In genomic region chr11:116215181-116215580, GRCm38 (mm10) we compare ENCODE assay signal across 12 mouse cellular contexts. TPM values are rescaled to one million over a fixed set of nuclear protein-coding genes. Genes with fewer than 3 reads are reported as not detected.
DNase-seq lines count a peak whose midpoint lies in the region; ATAC-seq and TF ChIP-seq lines count a peak whose summit lies in the region.
"Had no signal": no experiment of that assay in that cellular context is flagged by ENCODE, and none has a peak within 500 bp of the region (broad histone marks: within the 10 kb centered on the region; RNA-seq: fewer than 3 reads in every experiment).

No protein-coding gene starts in this region.

- H3K79me3 ChIP-seq in C2C12 (ENCODE audit: low read depth): no peaks in the 10 kb centered on the region

- peaks cover 22% of the 10 kb centered on the region for H3K4me1 ChIP-seq in liver, postnatal 0 days (ENCODE audit: insufficient read depth)

- no peaks in the 10 kb centered on the region for H3K36me3 ChIP-seq in C2C12 (ENCODE audit: control insufficient read depth, insufficient read depth)
- H3K36me3 ChIP-seq in liver, postnatal 0 days (replicated peaks; ENCODE audit: insufficient read depth, low read length): no peaks in the 10 kb centered on the region

- no peak overlapping the region for H3K4me3 ChIP-seq in layer of hippocampus, adult 2 months
- H3K4me3 ChIP-seq in C2C12 (ENCODE audit: insufficient read depth, poor library complexity, severe bottlenecking): no peak overlapping the region
- H3K4me3 ChIP-seq in liver, postnatal 0 days (ENCODE audit: low read depth, low read length): no peak overlapping the region
- H3K4me3 ChIP-seq: embryonic facial prominence, embryonic 13.5 days; hindbrain, embryonic 12.5 days had no signal

- no peak for TF ChIP-seq EP300 in liver, postnatal 0 days (IDR thresholded peaks at IDR 0.05; ENCODE audit: low read depth)

- H3K9ac ChIP-seq in liver, postnatal 0 days (replicated peaks): no peak overlapping the region
- H3K9ac ChIP-seq: embryonic facial prominence, embryonic 13.5 days; hindbrain, embryonic 12.5 days had no signal

- 84% methylated on average over 7 of the region's 7 CpGs for WGBS in liver, postnatal 0 days (ENCODE audit: insufficient replicate concordance)

- no peak for ATAC-seq in liver, postnatal 0 days
- no peak for ATAC-seq in erythroblast, adult 5-6 weeks (replicated peaks; ENCODE audit: low FRiP score, poor library complexity, severe bottlenecking)

- peak; percentile 53 to 65 for DNase-seq in cerebellum, postnatal 10 days
- DNase-seq in cerebellum, adult 11 months: no peak
- DNase-seq in layer of hippocampus, adult 2 months (ENCODE audit: low spot score in 2 of 2): no peak
- DNase-seq in layer of hippocampus, adult 9-11 months: no peak
- DNase-seq in liver, postnatal 0 days: peak; percentile 63
- no peak for DNase-seq in Muller cell, postnatal 12 days (ENCODE audit: inconsistent ontology term)
- DNase-seq: gastrocnemius, postnatal 10 days had no signal

- peak; percentile 60 for TF ChIP-seq CTCF in layer of hippocampus, adult 2 months (conservative IDR thresholded peaks at IDR 0.05)
- TF ChIP-seq CTCF in C2C12 (IDR thresholded peaks at IDR 0.05; ENCODE audit: control insufficient read depth, insufficient read depth, insufficient read length): peak; percentile 25
- TF ChIP-seq CTCF in liver, postnatal 0 days (IDR thresholded peaks at IDR 0.05; ENCODE audit: low read depth): peak; percentile 60

- no peaks in the 10 kb centered on the region for H3K27me3 ChIP-seq in C2C12 (ENCODE audit: control insufficient read depth, insufficient read depth, insufficient read length)
- no peaks in the 10 kb centered on the region for H3K27me3 ChIP-seq in liver, postnatal 0 days (ENCODE audit: insufficient read depth, low read length)
- H3K27me3 ChIP-seq: embryonic facial prominence, embryonic 13.5 days; hindbrain, embryonic 12.5 days had no signal

- H3ac ChIP-seq in C2C12 (ENCODE audit: control insufficient read depth, insufficient read length, low read depth): no peak overlapping the region

- H3K9me3 ChIP-seq in liver, postnatal 0 days (ENCODE audit: low read length): no peaks in the 10 kb centered on the region
- H3K9me3 ChIP-seq: embryonic facial prominence, embryonic 13.5 days; hindbrain, embryonic 12.5 days had no signal

- no peak overlapping the region for H3K4me2 ChIP-seq in liver, postnatal 0 days (ENCODE audit: low read depth, low read length)
- H3K4me2 ChIP-seq: embryonic facial prominence, embryonic 13.5 days; hindbrain, embryonic 12.5 days had no signal

- no peaks in the 10 kb centered on the region for H3K79me2 ChIP-seq in C2C12 (ENCODE audit: control insufficient read depth, insufficient read depth)

- H3K27ac ChIP-seq in layer of hippocampus, adult 2 months: no peak overlapping the region
- H3K27ac ChIP-seq in liver, postnatal 0 days (ENCODE audit: low read depth): no peak overlapping the region
- H3K27ac ChIP-seq: embryonic facial prominence, embryonic 13.5 days; hindbrain, embryonic 12.5 days; macrophage had no signal

TF ChIP-seq in C2C12, 6 proteins besides CTCF, POLR2A, EP300 and RAD21:
- TF ChIP-seq USF1 (IDR thresholded peaks at IDR 0.05; ENCODE audit: low read depth) (no peak), MYOG (IDR thresholded peaks at IDR 0.05; ENCODE audit: control insufficient read depth, extremely low read depth, insufficient read length) (no peak), MYOD1 (IDR thresholded peaks at IDR 0.05; ENCODE audit: control insufficient read depth, insufficient read length, low read depth) (no peak), FOSL1 (IDR thresholded peaks at IDR 0.05; ENCODE audit: insufficient read depth, low read length, poor library complexity, severe bottlenecking) (no peak), MAX (IDR thresholded peaks at IDR 0.05) (no peak), CEBPB (IDR thresholded peaks at IDR 0.05; ENCODE audit: low read depth) (no peak)

RNA-seq across cellular contexts. Expression of gene Acox1, which starts 16.3 kb away (rescaled TPM):
- 100 to 1,000 TPM; 124 to 126 TPM for total RNA-seq in layer of hippocampus, adult 2 months (2021)
- 22.4 TPM for polyA plus RNA-seq in C2C12 (2012; fragmentation: generic; extraction: Trizol)
- polyA plus RNA-seq in liver, postnatal 0 days (2015; fragmentation: Nextera tagmentation; extraction: Ambion mirVana): 258 and 304 TPM in 2 replicates
- 8.3 and 8.6 TPM in 2 replicates for total RNA-seq in erythroblast, adult 5-6 weeks (2015; ENCODE audit: low replicate concordance)
- total RNA-seq in erythroblast, adult 5-6 weeks (2017; ENCODE audit: low replicate concordance): 11.3 and 12.7 TPM in 2 replicates

RNA-seq across cellular contexts. Expression of gene Ten1, which starts 16.5 kb away (rescaled TPM):
- total RNA-seq in layer of hippocampus, adult 2 months (2021): 10 to 100 TPM; 39.6 to 40.1 TPM
- 48.8 TPM for polyA plus RNA-seq in C2C12 (2012; fragmentation: generic; extraction: Trizol)
- polyA plus RNA-seq in liver, postnatal 0 days (2015; fragmentation: Nextera tagmentation; extraction: Ambion mirVana): 20.7 and 22.8 TPM in 2 replicates
- 10.4 and 14.4 TPM in 2 replicates for total RNA-seq in erythroblast, adult 5-6 weeks (2015; ENCODE audit: low replicate concordance)
- 2.7 and 6.4 TPM in 2 replicates for total RNA-seq in erythroblast, adult 5-6 weeks (2017; ENCODE audit: low replicate concordance)

RNA-seq across cellular contexts. Expression of gene Evpl, which starts 22.7 kb away (rescaled TPM):
- under 1 TPM; 0.67 to 0.93 TPM for total RNA-seq in layer of hippocampus, adult 2 months (2021)
- polyA plus RNA-seq in C2C12 (2012; fragmentation: generic; extraction: Trizol): 0.13 TPM
- 0.06 and 0.07 TPM in 2 replicates for polyA plus RNA-seq in liver, postnatal 0 days (2015; fragmentation: Nextera tagmentation; extraction: Ambion mirVana)
- total RNA-seq in erythroblast, adult 5-6 weeks (2015; ENCODE audit: low replicate concordance): not detected in 2 replicates
- 0.09 and 0.56 TPM in 2 replicates for total RNA-seq in erythroblast, adult 5-6 weeks (2017; ENCODE audit: low replicate concordance)
- polyA plus RNA-seq: macrophage had no signal

RNA-seq across cellular contexts. Expression of gene Fbf1, which starts 47.2 kb away (rescaled TPM):
- 10 to 100 TPM; 91.6 to 96.4 TPM for total RNA-seq in layer of hippocampus, adult 2 months (2021)
- 46.9 TPM for polyA plus RNA-seq in C2C12 (2012; fragmentation: generic; extraction: Trizol)
- polyA plus RNA-seq in liver, postnatal 0 days (2015; fragmentation: Nextera tagmentation; extraction: Ambion mirVana): 2.2 and 2.3 TPM in 2 replicates
- 6.1 and 14.6 TPM in 2 replicates for total RNA-seq in erythroblast, adult 5-6 weeks (2015; ENCODE audit: low replicate concordance)
- total RNA-seq in erythroblast, adult 5-6 weeks (2017; ENCODE audit: low replicate concordance): 6.0 and 6.7 TPM in 2 replicates

RNA-seq across cellular contexts. Expression of gene Srp68, which starts 58.8 kb away (rescaled TPM):
- total RNA-seq in layer of hippocampus, adult 2 months (2021): 10 to 100 TPM; 63.7 to 64.1 TPM
- 81.9 TPM for polyA plus RNA-seq in C2C12 (2012; fragmentation: generic; extraction: Trizol)
- polyA plus RNA-seq in liver, postnatal 0 days (2015; fragmentation: Nextera tagmentation; extraction: Ambion mirVana): 20.9 and 23.8 TPM in 2 replicates
- total RNA-seq in erythroblast, adult 5-6 weeks (2015; ENCODE audit: low replicate concordance): 7.5 and 11.7 TPM in 2 replicates
- total RNA-seq in erythroblast, adult 5-6 weeks (2017; ENCODE audit: low replicate concordance): 8.5 and 15.1 TPM in 2 replicates

Comparison
In these comparisons a context has a peak if more than half of its experiments do, and no peak if none do; other contexts are left out.
1. DNase-seq: peak in cerebellum, postnatal 10 days (2 of 2) and liver, postnatal 0 days (single experiment); none in cerebellum, adult 11 months (single experiment), layer of hippocampus, adult 2 months (0 of 2), layer of hippocampus, adult 9-11 months (single experiment) and Muller cell, postnatal 12 days (single experiment).
2. RNA of gene Acox1, which starts 16.3 kb away (total RNA-seq): 124 to 126 TPM in layer of hippocampus, adult 2 months; 8.3 to 12.7 TPM in erythroblast, adult 5-6 weeks; every median in the first group is over 4 times any median in the second.
3. Peak in every context shown above with its lines, with median percentiles within 50 percentile points of each other: CTCF ChIP-seq.